Mouse (Mus musculus): ENCODE data around the gene Gid8.

DNA sequence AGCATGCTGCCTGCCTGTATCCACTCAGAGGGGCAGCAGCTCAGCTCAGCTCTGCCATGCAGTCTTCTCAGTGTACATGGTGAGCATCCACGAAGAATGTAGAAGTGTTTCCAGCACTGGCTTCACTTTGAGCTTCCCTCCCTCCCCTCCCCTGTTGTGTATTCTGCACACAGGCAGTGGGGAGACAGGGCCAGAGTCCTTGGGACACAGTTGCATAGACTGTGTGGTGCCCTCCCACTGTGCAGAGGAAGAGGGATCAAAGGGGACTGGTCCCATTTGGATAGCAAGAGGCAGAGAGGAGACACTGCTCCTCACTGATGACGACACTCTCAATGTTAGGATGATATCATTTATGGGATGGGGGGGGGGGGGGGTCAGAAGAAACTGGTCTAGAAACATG, 28.7 kb upstream of the Gid8 start:
- TF ChIP-seq POLR2A (IDR thresholded peaks at IDR 0.05; ENCODE audit: extremely low read depth, insufficient read depth, low read length) (no peak), CTCF (IDR thresholded peaks at IDR 0.05; ENCODE audit: extremely low read depth, insufficient read depth, low read length) (no peak)
